Mouse (Mus musculus) spleen, postnatal 14 days (tissue): ENCODE measurements around the gene Adamtsl4.
"Not testable (repeated sequence)": the region's sequence is repeated elsewhere in the genome, so short reads cannot be mapped to it uniquely, and the experiment has no call there.

Source experiments
- DNase-seq, 2 experiments: peaks; one replicate each; pipeline ENCODE4 v3.0.0; 2021 to 2022; ENCODE audit warnings: low spot score in 2 of 2

Adamtsl4 gene

GRCm38 (mm10) chr3:95660788-95661478 is 26.8 kb downstream of the Adamtsl4 start:
- no peak for DNase-seq

- DNase-seq, result no peak
These were observed 27.8 kb downstream of the Adamtsl4 start for GRCm38 (mm10) chr3:95659948-95660347.

- peak; percentile 45 to 58 for DNase-seq
These were observed 28.6 kb downstream of the Adamtsl4 start for GRCm38 (mm10) chr3:95658868-95659712.

GRCm38 (mm10) chr3:95658236-95658867 is 29.4 kb downstream of the Adamtsl4 start, which contains the start of gene Mcl1:
Mcl1 (plus strand) TSS chr3:95658788.
- peak; percentile 91 to 92 for DNase-seq

- DNase-seq, result no peak
These were observed 30.0 kb downstream of the Adamtsl4 start for GRCm38 (mm10) chr3:95657711-95658110.

GRCm38 (mm10) chr3:95657108-95657507 is 30.6 kb downstream of the Adamtsl4 start:
- no peak for DNase-seq

GRCm38 (mm10) chr3:95655437-95655836 is 32.3 kb downstream of the Adamtsl4 start:
- DNase-seq, result no peak

- not testable (repeated sequence) for DNase-seq
These were observed 33.3 kb downstream of the Adamtsl4 start for GRCm38 (mm10) chr3:95654371-95654770.

GRCm38 (mm10) chr3:95653473-95654034 is 34.2 kb downstream of the Adamtsl4 start:
- no peak for DNase-seq

GRCm38 (mm10) chr3:95652871-95653270 is 34.8 kb downstream of the Adamtsl4 start:
- DNase-seq, result no peak

- peak in 1 of 2 experiments; percentile 48 for DNase-seq
These were observed 35.4 kb downstream of the Adamtsl4 start for GRCm38 (mm10) chr3:95652204-95652811.

- no peak for DNase-seq
These were observed 36.1 kb downstream of the Adamtsl4 start for GRCm38 (mm10) chr3:95651391-95652203.

GRCm38 (mm10) chr3:95651033-95651373 is 36.7 kb downstream of the Adamtsl4 start:
- no peak for DNase-seq

- DNase-seq, result no peak
These were observed 37.3 kb downstream of the Adamtsl4 start for GRCm38 (mm10) chr3:95650276-95651032.

- DNase-seq, result no peak
These were observed 39.7 kb downstream of the Adamtsl4 start for GRCm38 (mm10) chr3:95648016-95648415.

- DNase-seq, result peak; percentile 40 to 49
These were observed 42.1 kb downstream of the Adamtsl4 start for GRCm38 (mm10) chr3:95645313-95646235.

GRCm38 (mm10) chr3:95643097-95643496 is 44.6 kb downstream of the Adamtsl4 start:
- no peak for DNase-seq

- DNase-seq, result no peak
These were observed 48.0 kb downstream of the Adamtsl4 start for GRCm38 (mm10) chr3:95639694-95640093.

GRCm38 (mm10) chr3:95636072-95636471 is 51.6 kb downstream of the Adamtsl4 start:
- DNase-seq, result no peak
